Mouse (Mus musculus): Measurements from ENCODE around the gene Frmd4b. TPM values are rescaled to one million over a fixed set of nuclear protein-coding genes. Genes with fewer than 3 reads are reported as not detected.

Frmd4b gene
- polyA plus RNA-seq, 1 experiment from 2014 or later, result 14.0 TPM

- H3K4me3 ChIP-seq (replicated peaks; ENCODE audit: low read depth, low read length), result no peak overlapping the region
- DNase-seq (ENCODE audit: low spot score) (no peak), ATAC-seq (replicated peaks; ENCODE audit: low FRiP score, low read depth) (no peak)
- no peaks in the 10 kb centered on the region for H3K9me3 ChIP-seq (replicated peaks; ENCODE audit: low read length)
- no peaks in the 10 kb centered on the region for H3K27me3 ChIP-seq (ENCODE audit: insufficient read depth, low read length)
- no peak overlapping the region for H3K27ac ChIP-seq
- TF ChIP-seq CTCF (IDR thresholded peaks at IDR 0.05; ENCODE audit: low read depth), result no peak
- no peak overlapping the region for H3K9ac ChIP-seq (ENCODE audit: low read depth, low read length)
- H3K4me1 ChIP-seq (replicated peaks; ENCODE audit: insufficient read depth, low read length), result no peaks in the 10 kb centered on the region
- no peaks in the 10 kb centered on the region for H3K36me3 ChIP-seq (ENCODE audit: insufficient read depth, low read length)
- H3K4me2 ChIP-seq (ENCODE audit: low read length), result no peak overlapping the region
- WGBS, result 48% methylated on average over 8 of the region's 8 CpGs
Measured at GRCm38 (mm10) chr6:97586024-97586423, 31.3 kb downstream of the Frmd4b start.

GRCm38 (mm10) chr6:97582748-97583147, 34.6 kb downstream of the Frmd4b start:
- DNase-seq (ENCODE audit: low spot score), result no peak
- no peak for TF ChIP-seq CTCF (IDR thresholded peaks at IDR 0.05; ENCODE audit: low read depth)
- Histone ChIP-seq H3K4me3 (replicated peaks; ENCODE audit: low read depth, low read length) (no peak overlapping the region), H3K4me2 (ENCODE audit: low read length) (no peak overlapping the region), H3K36me3 (ENCODE audit: insufficient read depth, low read length) (no peaks in the 10 kb centered on the region), H3K9me3 (replicated peaks; ENCODE audit: low read length) (no peaks in the 10 kb centered on the region), H3K27ac (no peak overlapping the region), H3K4me1 (replicated peaks; ENCODE audit: insufficient read depth, low read length) (no peaks in the 10 kb centered on the region), H3K9ac (ENCODE audit: low read depth, low read length) (no peak overlapping the region), H3K27me3 (ENCODE audit: insufficient read depth, low read length) (no peaks in the 10 kb centered on the region)
- no peak for ATAC-seq (replicated peaks; ENCODE audit: low FRiP score, low read depth)
- 39% methylated on average over 8 of the region's 8 CpGs for WGBS

- no peak overlapping the region for H3K4me2 ChIP-seq (ENCODE audit: low read length)
- no peak overlapping the region for H3K27ac ChIP-seq
- no peak overlapping the region for H3K4me3 ChIP-seq (replicated peaks; ENCODE audit: low read depth, low read length)
- H3K36me3 ChIP-seq (ENCODE audit: insufficient read depth, low read length), result no peaks in the 10 kb centered on the region
- no peaks in the 10 kb centered on the region for H3K9me3 ChIP-seq (replicated peaks; ENCODE audit: low read length)
- no peaks in the 10 kb centered on the region for H3K4me1 ChIP-seq (replicated peaks; ENCODE audit: insufficient read depth, low read length)
- WGBS, result 82% methylated on average over 7 of the region's 7 CpGs
- no peaks in the 10 kb centered on the region for H3K27me3 ChIP-seq (ENCODE audit: insufficient read depth, low read length)
- no peak for DNase-seq (ENCODE audit: low spot score)
- H3K9ac ChIP-seq (ENCODE audit: low read depth, low read length), result no peak overlapping the region
- ATAC-seq (replicated peaks; ENCODE audit: low FRiP score, low read depth), result no peak
- no peak for TF ChIP-seq CTCF (IDR thresholded peaks at IDR 0.05; ENCODE audit: low read depth)
Measured at GRCm38 (mm10) chr6:97581941-97582340, 35.4 kb downstream of the Frmd4b start.

- Histone ChIP-seq H3K9ac (ENCODE audit: low read depth, low read length) (no peak overlapping the region), H3K27me3 (ENCODE audit: insufficient read depth, low read length) (no peaks in the 10 kb centered on the region), H3K36me3 (ENCODE audit: insufficient read depth, low read length) (no peaks in the 10 kb centered on the region), H3K4me1 (replicated peaks; ENCODE audit: insufficient read depth, low read length) (no peaks in the 10 kb centered on the region), H3K4me2 (ENCODE audit: low read length) (no peak overlapping the region), H3K9me3 (replicated peaks; ENCODE audit: low read length) (no peaks in the 10 kb centered on the region), H3K27ac (no peak overlapping the region), H3K4me3 (replicated peaks; ENCODE audit: low read depth, low read length) (no peak overlapping the region)
- DNase-seq (ENCODE audit: low spot score) (peak; percentile 35), ATAC-seq (replicated peaks; ENCODE audit: low FRiP score, low read depth) (no peak)
- TF ChIP-seq CTCF (IDR thresholded peaks at IDR 0.05; ENCODE audit: low read depth), result no peak
- 86% methylated on average over 2 of the region's 2 CpGs for WGBS
Measured at GRCm38 (mm10) chr6:97580479-97581030, 36.8 kb downstream of the Frmd4b start.

DNA sequence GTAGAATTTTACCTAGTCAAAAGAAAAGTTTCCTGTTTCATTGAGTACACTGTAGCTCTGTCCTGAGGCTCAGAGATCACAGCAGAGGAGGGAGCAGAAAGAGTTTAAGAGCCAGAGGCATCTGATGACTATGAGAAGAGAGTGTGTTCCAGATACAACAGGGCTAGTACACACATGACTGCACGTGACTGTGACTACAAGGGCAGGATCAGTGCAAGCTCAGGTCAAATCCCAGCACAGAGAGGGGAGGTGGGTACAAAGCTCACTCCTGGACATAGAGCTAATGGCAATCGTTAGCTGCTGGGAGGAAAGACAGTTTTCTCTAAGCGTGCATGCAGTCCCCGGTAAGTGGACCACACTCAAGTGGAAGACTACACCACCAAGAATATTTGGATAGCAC, 37.6 kb downstream of the Frmd4b start:
- H3K9ac ChIP-seq (ENCODE audit: low read depth, low read length), result no peak overlapping the region
- no peaks in the 10 kb centered on the region for H3K4me1 ChIP-seq (replicated peaks; ENCODE audit: insufficient read depth, low read length)
- no peak overlapping the region for H3K4me2 ChIP-seq (ENCODE audit: low read length)
- H3K27me3 ChIP-seq (ENCODE audit: insufficient read depth, low read length), result no peaks in the 10 kb centered on the region
- WGBS, result 59% methylated on average over 4 of the region's 4 CpGs
- ATAC-seq (replicated peaks; ENCODE audit: low FRiP score, low read depth) (peak; percentile 74; the same call in 1 of the 2 replicates), DNase-seq (ENCODE audit: low spot score) (peak; percentile 18)
- H3K4me3 ChIP-seq (replicated peaks; ENCODE audit: low read depth, low read length), result no peak overlapping the region
- no peaks in the 10 kb centered on the region for H3K36me3 ChIP-seq (ENCODE audit: insufficient read depth, low read length)
- no peak overlapping the region for H3K27ac ChIP-seq
- no peak for TF ChIP-seq CTCF (IDR thresholded peaks at IDR 0.05; ENCODE audit: low read depth)
- H3K9me3 ChIP-seq (replicated peaks; ENCODE audit: low read length), result no peaks in the 10 kb centered on the region

GRCm38 (mm10) chr6:97578210-97578609, 39.1 kb downstream of the Frmd4b start:
- Histone ChIP-seq H3K36me3 (ENCODE audit: insufficient read depth, low read length) (no peaks in the 10 kb centered on the region), H3K27me3 (ENCODE audit: insufficient read depth, low read length) (no peaks in the 10 kb centered on the region), H3K4me2 (ENCODE audit: low read length) (no peak overlapping the region), H3K4me1 (replicated peaks; ENCODE audit: insufficient read depth, low read length) (no peaks in the 10 kb centered on the region), H3K4me3 (replicated peaks; ENCODE audit: low read depth, low read length) (no peak overlapping the region), H3K27ac (no peak overlapping the region), H3K9ac (ENCODE audit: low read depth, low read length) (no peak overlapping the region), H3K9me3 (replicated peaks; ENCODE audit: low read length) (no peaks in the 10 kb centered on the region)
- 92% methylated on average over 7 of the region's 7 CpGs for WGBS
- DNase-seq (ENCODE audit: low spot score), result no peak
- ATAC-seq (replicated peaks; ENCODE audit: low FRiP score, low read depth), result no peak
- no peak for TF ChIP-seq CTCF (IDR thresholded peaks at IDR 0.05; ENCODE audit: low read depth)

GRCm38 (mm10) chr6:97577349-97577748, 40.0 kb downstream of the Frmd4b start:
- Histone ChIP-seq H3K9ac (ENCODE audit: low read depth, low read length) (no peak overlapping the region), H3K27me3 (ENCODE audit: insufficient read depth, low read length) (no peaks in the 10 kb centered on the region), H3K36me3 (ENCODE audit: insufficient read depth, low read length) (no peaks in the 10 kb centered on the region), H3K9me3 (replicated peaks; ENCODE audit: low read length) (no peaks in the 10 kb centered on the region), H3K4me3 (replicated peaks; ENCODE audit: low read depth, low read length) (no peak overlapping the region), H3K27ac (no peak overlapping the region), H3K4me1 (replicated peaks; ENCODE audit: insufficient read depth, low read length) (no peaks in the 10 kb centered on the region), H3K4me2 (ENCODE audit: low read length) (no peak overlapping the region)
- TF ChIP-seq CTCF (IDR thresholded peaks at IDR 0.05; ENCODE audit: low read depth), result no peak
- ATAC-seq (replicated peaks; ENCODE audit: low FRiP score, low read depth) (no peak), DNase-seq (ENCODE audit: low spot score) (no peak)
- 63% methylated on average over 4 of the region's 4 CpGs for WGBS
